ENCODE assay signal across 22 mouse cellular contexts in genomic region chr5:34330136-34330535, GRCm38 (mm10). TPM values are rescaled to one million over a fixed set of nuclear protein-coding genes. Genes with fewer than 3 reads are reported as not detected.
"Had no signal": no experiment of that assay in that cellular context is flagged by ENCODE, and none has a peak within 500 bp of the region (broad histone marks: within the 10 kb centered on the region; RNA-seq: fewer than 3 reads in every experiment).

No protein-coding gene starts in this region.

- H3K27ac ChIP-seq: neural tube, embryonic 12.5 days; neural tube, embryonic 13.5 days; neural tube, embryonic 15.5 days; stomach, embryonic 15.5 days; stomach, postnatal 0 days had no signal

- H3K27me3 ChIP-seq: neural tube, embryonic 12.5 days; neural tube, embryonic 13.5 days; neural tube, embryonic 15.5 days; stomach, embryonic 15.5 days had no signal

- H3K4me3 ChIP-seq: neural tube, embryonic 12.5 days; neural tube, embryonic 13.5 days; neural tube, embryonic 15.5 days; stomach, embryonic 15.5 days had no signal

- H3K9me3 ChIP-seq: neural tube, embryonic 12.5 days; neural tube, embryonic 13.5 days; neural tube, embryonic 15.5 days; stomach, embryonic 15.5 days had no signal

- H3K36me3 ChIP-seq: neural tube, embryonic 12.5 days; neural tube, embryonic 13.5 days; neural tube, embryonic 15.5 days; stomach, embryonic 15.5 days had no signal

- DNase-seq: retina, postnatal 1 day; right cerebral cortex, adult 18-20 months; right cerebral cortex, postnatal 14 days; right cerebral cortex, postnatal 25 days; right cerebral cortex, postnatal 4 days; spleen, adult 18-20 months; thymus, adult 18-20 months; thymus, adult 2 months; thymus, postnatal 14 days; thymus, postnatal 25 days; thymus, postnatal 36 days; thymus, postnatal 4 days had no signal

- H3K9ac ChIP-seq: neural tube, embryonic 12.5 days; neural tube, embryonic 13.5 days; neural tube, embryonic 15.5 days; stomach, embryonic 15.5 days had no signal

RNA-seq across cellular contexts. Expression of gene Cfap99, which starts 41.7 kb away (rescaled TPM):
- polyA plus RNA-seq: neural tube, embryonic 11.5 days; neural tube, embryonic 12.5 days; neural tube, embryonic 13.5 days; neural tube, embryonic 15.5 days; small intestine, adult 2 months; stomach, embryonic 14.5 days; stomach, embryonic 15.5 days; stomach, embryonic 16.5 days; thymus, adult 2 months; thymus, postnatal 0 days had no signal
